Mouse (Mus musculus) limb, embryonic 11.5 days (tissue): ENCODE results near the gene Ccdc126. TPM values are rescaled to one million over a fixed set of nuclear protein-coding genes. Genes with fewer than 3 reads are reported as not detected.

Experiments
- polyA plus RNA-seq: library from polyadenylated mRNA; unstranded; fragments of >200 nt; fragmentation: Nextera tagmentation; extraction: Ambion mirVana; gene quantifications from 2 replicates; pipeline ENCODE4 v1.2.1, GENCODE M21; 2014

The Ccdc126 gene
- polyA plus RNA-seq, 1 experiment from 2014 or later: 7.3 TPM

Other genes starting within 250 kb of the Ccdc126 start
- gene Malsu1, start 245.5 kb upstream of the Ccdc126 start, polyA plus RNA-seq: 59.7 and 70.2 TPM in 2 replicates
- 140 and 155 TPM in 2 replicates for gene Igf2bp3, start 104.3 kb upstream of the Ccdc126 start, polyA plus RNA-seq
- 64.2 and 75.1 TPM in 2 replicates for gene Tra2a, start 55.2 kb upstream of the Ccdc126 start, polyA plus RNA-seq
- 5.5 and 7.2 TPM in 2 replicates for gene Fam221a, start 48.5 kb downstream of the Ccdc126 start, polyA plus RNA-seq
- gene Stk31, start 76.3 kb downstream of the Ccdc126 start, polyA plus RNA-seq: 0.05 TPM in 1 of 2 replicates, not detected in the other